Mouse (Mus musculus): ENCODE results near the gene Pigw.

DNA sequence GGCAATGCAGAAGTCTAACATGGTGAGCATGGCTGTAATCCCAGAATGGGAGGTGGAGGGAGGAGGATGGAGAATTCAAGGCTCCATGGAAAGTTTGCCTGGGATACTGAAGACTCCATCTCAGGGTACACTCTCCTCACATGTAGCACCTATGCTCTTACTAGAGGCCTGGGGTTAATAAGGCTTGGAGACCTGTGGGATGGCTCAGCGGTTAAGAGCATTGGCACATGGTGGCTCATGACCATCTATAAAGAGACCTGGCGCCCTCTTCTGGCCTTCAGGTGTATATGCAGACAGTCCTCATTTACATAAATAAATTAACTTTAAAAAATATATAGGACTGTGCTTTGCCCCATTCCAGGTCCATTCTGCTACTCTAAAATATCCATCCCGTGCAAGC, 39.2 kb upstream of the Pigw start:
- peak; percentile 80 for TF ChIP-seq CTCF (IDR thresholded peaks at IDR 0.05; ENCODE audit: low read depth)
- no peak for TF ChIP-seq EP300 (IDR thresholded peaks at IDR 0.05; ENCODE audit: low read depth)

Data from liver, embryonic 14.5 days (tissue).